Mouse (Mus musculus): ENCODE results near the gene Dnajc15.

Gene Dnajc15

GRCm38 (mm10) chr14:77860841-77861560, 13.9 kb downstream of the Dnajc15 start:
- no peak for DNase-seq (ENCODE audit: low read depth, low spot score)

GRCm38 (mm10) chr14:77859894-77860293, 15.0 kb downstream of the Dnajc15 start:
- DNase-seq (ENCODE audit: low read depth, low spot score) = no peak

- DNase-seq (ENCODE audit: low read depth, low spot score) = no peak
Observed at GRCm38 (mm10) chr14:77853951-77854350, 21.0 kb downstream of the Dnajc15 start.

- DNase-seq (ENCODE audit: low read depth, low spot score) = no peak
Observed at GRCm38 (mm10) chr14:77849852-77850251, 25.1 kb downstream of the Dnajc15 start.

- peak; percentile 76 for DNase-seq (ENCODE audit: low read depth, low spot score)
Observed at GRCm38 (mm10) chr14:77848349-77848748, 26.6 kb downstream of the Dnajc15 start.

- DNase-seq (ENCODE audit: low read depth, low spot score) = no peak
Observed at GRCm38 (mm10) chr14:77846206-77846605, 28.7 kb downstream of the Dnajc15 start.

- no peak for DNase-seq (ENCODE audit: low read depth, low spot score)
Observed at GRCm38 (mm10) chr14:77845479-77845878, 29.4 kb downstream of the Dnajc15 start.

GRCm38 (mm10) chr14:77840574-77840973, 34.4 kb downstream of the Dnajc15 start:
- DNase-seq (ENCODE audit: low read depth, low spot score) = no peak

- DNase-seq (ENCODE audit: low read depth, low spot score) = no peak
Observed at GRCm38 (mm10) chr14:77840078-77840477, 34.8 kb downstream of the Dnajc15 start.

GRCm38 (mm10) chr14:77836794-77837193, 38.1 kb downstream of the Dnajc15 start:
- DNase-seq (ENCODE audit: low read depth, low spot score) = no peak

- no peak for DNase-seq (ENCODE audit: low read depth, low spot score)
Observed at GRCm38 (mm10) chr14:77832359-77832758, 42.6 kb downstream of the Dnajc15 start.

- DNase-seq (ENCODE audit: low read depth, low spot score) = no peak
Observed at GRCm38 (mm10) chr14:77831936-77832335, 43.0 kb downstream of the Dnajc15 start.

- DNase-seq (ENCODE audit: low read depth, low spot score) = no peak
Observed at GRCm38 (mm10) chr14:77829673-77830072, 45.3 kb downstream of the Dnajc15 start.

- DNase-seq (ENCODE audit: low read depth, low spot score) = no peak
Observed at GRCm38 (mm10) chr14:77825891-77826290, 49.0 kb downstream of the Dnajc15 start.

GRCm38 (mm10) chr14:77825121-77825520, 49.8 kb downstream of the Dnajc15 start:
- DNase-seq (ENCODE audit: low read depth, low spot score) = no peak

- no peak for DNase-seq (ENCODE audit: low read depth, low spot score)
Observed at GRCm38 (mm10) chr14:77819841-77820240, 55.1 kb downstream of the Dnajc15 start.

GRCm38 (mm10) chr14:77817561-77817960, 57.4 kb downstream of the Dnajc15 start:
- no peak for DNase-seq (ENCODE audit: low read depth, low spot score)

GRCm38 (mm10) chr14:77814935-77815334, 60.0 kb downstream of the Dnajc15 start:
- no peak for DNase-seq (ENCODE audit: low read depth, low spot score)

GRCm38 (mm10) chr14:77812890-77813289, 62.0 kb downstream of the Dnajc15 start:
- no peak for DNase-seq (ENCODE audit: low read depth, low spot score)

- no peak for DNase-seq (ENCODE audit: low read depth, low spot score)
Observed at GRCm38 (mm10) chr14:77811466-77811865, 63.5 kb downstream of the Dnajc15 start.

- no peak for DNase-seq (ENCODE audit: low read depth, low spot score)
Observed at GRCm38 (mm10) chr14:77807836-77808235, 67.1 kb downstream of the Dnajc15 start.

GRCm38 (mm10) chr14:77806345-77806744, 68.6 kb downstream of the Dnajc15 start:
- no peak for DNase-seq (ENCODE audit: low read depth, low spot score)

GRCm38 (mm10) chr14:77802268-77802630, 72.7 kb downstream of the Dnajc15 start:
- no peak for DNase-seq (ENCODE audit: low read depth, low spot score)

Data from R1 (cell line).